Mouse (Mus musculus) kidney, embryonic 15.5 days (tissue): ENCODE data around the gene Gas7. TPM values are rescaled to one million over a fixed set of nuclear protein-coding genes. Genes with fewer than 3 reads are reported as not detected.

Experiments used
- ATAC-seq: fragments of 200-750 bp; cut with Nextera tagmentation; replicated peaks from 2 replicates; pipeline ENCODE4 v1.8.0; 2017; ENCODE audit warnings: moderate TSS enrichment; ENCODE audit not compliant: low FRiP score
- H3K27ac ChIP-seq: fragments of 300-500 bp; sonication (generic); 2 replicates; pipeline ENCODE4 v1.5.1; 2015; ENCODE audit warnings: mild to moderate bottlenecking, inconsistent platforms
- H3K27me3 ChIP-seq: fragments of 300-500 bp; sonication (generic); 2 replicates; pipeline ENCODE4 v1.6.1; 2015; ENCODE audit warnings: inconsistent platforms
- H3K36me3 ChIP-seq: fragments of 300-500 bp; sonication (generic); 2 replicates; pipeline ENCODE4 v1.6.1; 2015; ENCODE audit warnings: inconsistent platforms
- H3K4me1 ChIP-seq: fragments of 300-500 bp; sonication (generic); 2 replicates; pipeline ENCODE4 v1.6.1; 2015; ENCODE audit warnings: inconsistent platforms
- H3K4me2 ChIP-seq: fragments of 300-500 bp; sonication (generic); 2 replicates; pipeline ENCODE4 v1.6.1; 2015; ENCODE audit warnings: moderate library complexity, mild to moderate bottlenecking, inconsistent platforms
- H3K4me3 ChIP-seq: fragments of 300-500 bp; sonication (generic); replicated peaks from 2 replicates; pipeline ENCODE4 v1.5.1; 2015; ENCODE audit warnings: mild to moderate bottlenecking, inconsistent platforms
- H3K9ac ChIP-seq: fragments of 300-500 bp; sonication (generic); 2 replicates; pipeline ENCODE4 v1.6.1; 2015; ENCODE audit warnings: mild to moderate bottlenecking, inconsistent platforms
- H3K9me3 ChIP-seq: fragments of 300-500 bp; sonication (generic); replicated peaks from 2 replicates; pipeline ENCODE4 v1.6.1; 2016; ENCODE audit warnings: inconsistent platforms
- WGBS: fragments of 180-500 bp; shearing (Covaris S2); methylation state at CpG from one replicate; pipeline ENCODE4 v1.1.7; 2015; ENCODE audit warnings: mixed read lengths; 5-methylcytosine and 5-hydroxymethylcytosine counted together
- polyA plus RNA-seq: library from polyadenylated mRNA; unstranded; fragments of >200 nt; fragmentation: Nextera tagmentation; extraction: Ambion mirVana; gene quantifications from 2 replicates; pipeline ENCODE4 v1.2.1, GENCODE M21; 2015

Gene Gas7
- polyA plus RNA-seq, 1 experiment from 2014 or later: 12.9 TPM

DNA sequence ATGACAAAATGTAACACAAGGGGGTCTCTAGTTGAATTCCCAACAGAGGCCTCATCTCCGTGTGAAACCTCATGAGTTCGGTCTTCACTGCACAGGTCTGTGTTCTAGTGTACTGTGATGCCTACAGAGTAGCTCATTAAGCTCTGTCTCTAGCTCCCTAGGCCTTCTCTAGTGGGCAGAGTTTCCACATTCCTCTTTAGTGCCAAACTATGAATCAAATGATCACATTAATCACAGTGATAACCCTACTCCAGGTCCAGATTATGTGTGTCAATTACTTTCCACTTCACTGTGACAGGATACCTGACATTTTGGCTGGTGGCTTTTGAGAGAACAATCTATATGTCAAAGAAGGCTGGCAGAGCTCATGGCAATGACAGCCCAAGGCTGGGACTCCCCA, 44.9 kb downstream of the Gas7 start:
- H3K27ac ChIP-seq: no peak overlapping the region
- H3K9me3 ChIP-seq: no peaks in the 10 kb centered on the region
- no peak overlapping the region for H3K4me3 ChIP-seq
- ATAC-seq: no peak
- H3K9ac ChIP-seq: no peak overlapping the region
- H3K27me3 ChIP-seq: no peaks in the 10 kb centered on the region
- H3K4me1 ChIP-seq: no peaks in the 10 kb centered on the region
- no peak overlapping the region for H3K4me2 ChIP-seq
- WGBS: 91% methylated on average over 2 of the region's 2 CpGs
- H3K36me3 ChIP-seq: no peaks in the 10 kb centered on the region

DNA sequence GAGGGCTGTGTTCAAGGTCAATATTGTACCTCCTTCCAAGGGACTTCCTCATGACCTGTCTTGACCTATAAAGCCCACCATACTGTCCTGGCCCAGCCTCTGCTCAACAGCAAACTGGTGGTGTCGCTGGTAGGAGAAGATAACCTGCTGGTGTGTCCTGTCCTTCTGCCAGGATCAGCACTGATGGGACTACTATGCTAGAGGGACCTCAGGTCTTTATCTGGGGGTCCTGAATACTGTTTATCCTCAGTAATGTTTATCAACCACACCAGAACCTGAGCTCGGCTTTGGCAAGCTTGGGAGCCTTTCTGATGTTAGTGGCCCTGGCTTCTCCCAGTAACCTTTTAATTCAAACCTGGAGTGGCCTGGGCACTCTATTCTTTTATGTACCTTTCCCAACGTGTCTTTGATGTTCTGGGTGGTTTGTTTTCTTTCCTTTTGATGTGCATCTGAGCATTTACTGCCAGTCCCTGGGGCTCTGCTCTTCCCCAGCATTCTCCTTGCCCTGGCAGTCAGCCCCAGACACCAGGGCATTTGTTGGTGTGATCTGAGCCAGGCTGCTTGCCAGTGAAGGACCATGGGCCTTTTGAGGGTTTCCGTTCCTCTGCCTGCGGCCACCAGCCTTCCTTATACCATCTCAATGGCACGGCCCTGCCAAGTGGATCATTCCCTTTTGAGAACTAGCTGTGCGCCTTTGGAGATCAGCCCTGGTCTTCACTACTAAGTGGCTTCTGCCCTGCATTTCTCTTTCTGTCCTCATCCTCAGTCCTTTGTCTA, 46.4 kb downstream of the Gas7 start:
- H3K4me1 ChIP-seq: no peaks in the 10 kb centered on the region
- H3K9me3 ChIP-seq: no peaks in the 10 kb centered on the region
- no peaks in the 10 kb centered on the region for H3K36me3 ChIP-seq
- H3K4me2 ChIP-seq: no peak overlapping the region
- no peak for ATAC-seq
- H3K4me3 ChIP-seq: no peak overlapping the region
- no peak overlapping the region for H3K27ac ChIP-seq
- 70% methylated on average over 7 of the region's 7 CpGs for WGBS
- H3K27me3 ChIP-seq: no peaks in the 10 kb centered on the region
- H3K9ac ChIP-seq: no peak overlapping the region

DNA sequence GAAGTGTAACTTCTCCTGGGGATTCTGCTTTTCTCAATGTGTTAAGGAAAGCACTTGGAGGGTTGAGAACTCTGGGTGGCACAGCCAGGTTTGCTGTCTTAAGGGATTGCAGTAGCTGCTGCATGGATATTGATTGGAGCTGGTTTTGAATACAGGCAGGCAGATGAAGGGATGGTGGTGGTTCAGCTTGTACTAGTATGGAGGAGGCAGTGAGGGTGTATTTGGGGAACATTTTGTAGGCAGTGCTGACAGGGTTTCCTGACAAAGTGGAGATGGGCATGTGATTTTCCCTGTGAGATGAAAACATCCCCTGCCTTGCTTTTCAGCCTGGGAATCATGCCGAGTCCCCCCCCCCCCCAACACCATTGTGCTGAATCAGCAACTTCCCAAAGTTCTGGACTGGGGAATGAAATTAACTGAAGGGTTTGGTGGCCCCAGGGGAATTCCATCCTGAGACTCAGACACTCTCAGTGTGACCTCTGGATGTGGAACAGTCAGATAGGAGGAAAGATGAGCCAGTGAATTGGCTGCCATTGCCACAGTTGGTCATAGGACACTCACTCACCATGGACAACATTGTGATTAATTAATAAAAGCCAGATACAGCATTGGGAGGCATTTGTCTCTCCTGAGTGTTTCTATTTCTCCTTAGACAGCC, 54.1 kb downstream of the Gas7 start:
- no peak overlapping the region for H3K4me3 ChIP-seq
- no peak overlapping the region for H3K4me2 ChIP-seq
- no peaks in the 10 kb centered on the region for H3K9me3 ChIP-seq
- H3K27me3 ChIP-seq: no peaks in the 10 kb centered on the region
- no peak overlapping the region for H3K9ac ChIP-seq
- no peak for ATAC-seq
- no peaks in the 10 kb centered on the region for H3K36me3 ChIP-seq
- peaks cover 4% of the 10 kb centered on the region for H3K4me1 ChIP-seq
- 65% methylated on average over 1 of the region's 1 CpGs for WGBS
- H3K27ac ChIP-seq: no peak overlapping the region

DNA sequence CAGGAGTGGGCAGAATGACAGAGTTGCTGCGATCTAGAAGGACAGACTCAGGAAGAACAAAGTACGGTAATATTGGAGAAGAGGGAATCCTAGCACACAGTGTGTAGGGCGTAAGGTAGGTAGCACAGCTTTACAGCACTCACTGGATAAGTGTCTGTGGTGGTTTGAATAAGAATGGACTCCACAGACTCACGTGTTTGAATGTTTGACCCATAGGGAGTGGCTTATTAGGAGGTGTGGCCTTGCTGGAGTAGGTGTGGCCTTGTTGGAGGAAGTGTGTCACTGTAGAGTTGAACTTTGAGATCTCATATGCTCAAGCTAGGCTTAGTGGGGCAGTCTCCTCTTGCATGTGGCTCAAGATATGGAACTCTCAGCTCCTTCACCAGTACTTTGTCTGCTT, 55.6 kb downstream of the Gas7 start:
- Histone ChIP-seq H3K4me3 (no peak overlapping the region), H3K4me2 (no peak overlapping the region), H3K9me3 (no peaks in the 10 kb centered on the region), H3K36me3 (no peaks in the 10 kb centered on the region), H3K9ac (no peak overlapping the region), H3K27me3 (no peaks in the 10 kb centered on the region), H3K4me1 (peaks cover 19% of the 10 kb centered on the region), H3K27ac (no peak overlapping the region)
- WGBS: 89% methylated on average over 4 of the region's 4 CpGs
- no peak for ATAC-seq

DNA sequence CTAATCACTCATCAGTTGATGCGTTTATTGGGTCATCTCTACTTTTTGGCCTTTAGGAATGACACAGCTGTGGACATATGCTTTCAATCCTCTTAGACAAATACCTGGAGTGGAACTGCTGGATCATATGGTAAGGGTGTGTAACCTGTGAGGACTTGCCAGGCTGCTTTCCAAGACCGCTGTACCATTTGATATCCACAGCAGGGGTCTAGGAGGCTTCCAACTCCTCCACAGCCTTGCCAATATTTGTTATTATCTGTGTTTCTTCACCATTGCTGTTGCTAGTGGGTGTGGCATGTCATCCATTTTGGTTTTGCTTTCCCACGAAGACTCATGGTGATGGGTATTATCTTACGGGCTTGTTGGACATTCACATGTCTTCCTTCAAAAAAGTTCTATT, 57.8 kb downstream of the Gas7 start:
- no peaks in the 10 kb centered on the region for H3K9me3 ChIP-seq
- no peak overlapping the region for H3K4me3 ChIP-seq
- H3K27ac ChIP-seq: no peak overlapping the region
- WGBS: 91% methylated on average over 4 of the region's 4 CpGs
- no peaks in the 10 kb centered on the region for H3K27me3 ChIP-seq
- H3K4me2 ChIP-seq: no peak overlapping the region
- H3K4me1 ChIP-seq: peaks cover 26% of the 10 kb centered on the region
- no peak for ATAC-seq
- H3K36me3 ChIP-seq: no peaks in the 10 kb centered on the region
- no peak overlapping the region for H3K9ac ChIP-seq

DNA sequence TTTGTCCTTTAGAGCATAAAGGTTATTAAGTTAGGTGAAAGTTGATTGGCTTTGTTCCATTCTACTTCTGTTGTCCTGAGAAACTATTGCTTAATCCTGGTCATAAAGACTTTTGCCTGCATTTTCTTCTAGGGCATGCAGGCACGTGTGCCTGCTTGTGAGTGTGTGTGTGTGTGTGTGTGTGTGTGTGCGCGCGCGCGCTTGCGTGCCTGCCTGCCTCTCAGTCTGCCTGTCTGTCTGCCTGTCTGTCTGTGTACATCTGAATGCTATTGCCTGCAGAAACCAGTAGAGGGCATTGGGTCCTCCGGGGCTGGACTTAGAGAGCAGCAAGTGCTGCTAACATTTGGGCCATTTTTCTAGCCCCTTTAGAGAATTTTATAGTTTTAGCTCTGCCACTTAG, 59.2 kb downstream of the Gas7 start:
- H3K4me1 ChIP-seq: peaks cover 26% of the 10 kb centered on the region
- WGBS: 85% methylated on average over 8 of the region's 8 CpGs
- no peak for ATAC-seq
- no peak overlapping the region for H3K9ac ChIP-seq
- H3K9me3 ChIP-seq: no peaks in the 10 kb centered on the region
- H3K27me3 ChIP-seq: no peaks in the 10 kb centered on the region
- no peak overlapping the region for H3K4me3 ChIP-seq
- H3K36me3 ChIP-seq: no peaks in the 10 kb centered on the region
- H3K27ac ChIP-seq: peak overlapping the region; percentile 85
- H3K4me2 ChIP-seq: no peak overlapping the region

DNA sequence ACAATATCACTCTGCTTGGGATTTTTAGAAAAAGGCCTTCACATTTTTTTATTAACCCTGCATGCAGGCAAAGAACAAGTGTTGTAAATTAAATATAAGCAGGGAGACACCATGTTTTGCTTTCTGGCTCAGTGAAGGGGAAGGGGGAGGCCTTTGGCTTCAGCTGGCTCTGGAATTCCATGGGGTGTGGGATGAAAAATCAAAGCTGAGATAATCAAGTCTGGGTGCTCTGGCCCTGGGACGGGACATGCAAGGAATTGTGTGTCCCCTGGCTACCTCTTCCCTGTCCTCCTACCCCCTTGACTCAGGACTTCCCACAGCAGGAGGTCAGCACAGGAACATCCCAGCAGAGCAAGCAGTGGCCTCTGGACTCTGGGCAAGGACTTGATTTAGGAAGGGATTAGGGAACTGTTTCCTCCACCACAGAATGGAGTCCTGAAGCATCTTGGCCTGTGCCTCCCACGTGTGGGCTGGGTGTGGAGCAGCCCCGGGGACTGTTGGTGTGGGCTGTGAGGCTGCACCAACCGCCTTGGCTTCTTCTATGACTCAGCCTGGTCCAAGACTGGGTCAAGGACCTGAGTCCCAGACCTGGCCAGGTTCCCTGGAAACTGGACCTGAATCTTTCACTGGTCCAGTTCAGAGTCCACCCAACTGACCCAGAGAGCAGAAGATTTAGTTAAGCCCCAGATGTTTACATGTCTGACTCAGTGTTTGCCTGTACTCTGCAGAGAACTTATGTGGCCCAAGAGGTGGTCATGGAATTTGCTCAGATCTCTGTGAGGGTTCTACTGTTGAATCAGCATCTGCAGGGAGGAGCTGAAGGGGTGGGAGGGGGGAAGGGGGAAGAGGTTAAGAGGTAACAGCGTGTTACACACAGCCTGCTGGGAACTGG, 60.0 kb downstream of the Gas7 start:
- peaks cover 22% of the 10 kb centered on the region for H3K4me1 ChIP-seq
- H3K27me3 ChIP-seq: no peaks in the 10 kb centered on the region
- H3K4me3 ChIP-seq: no peak overlapping the region
- no peaks in the 10 kb centered on the region for H3K36me3 ChIP-seq
- no peak overlapping the region for H3K4me2 ChIP-seq
- ATAC-seq: peak; percentile 73
- no peaks in the 10 kb centered on the region for H3K9me3 ChIP-seq
- WGBS: 15% methylated on average over 5 of the region's 5 CpGs
- no peak overlapping the region for H3K9ac ChIP-seq
- H3K27ac ChIP-seq: peak overlapping the region; percentile 85

DNA sequence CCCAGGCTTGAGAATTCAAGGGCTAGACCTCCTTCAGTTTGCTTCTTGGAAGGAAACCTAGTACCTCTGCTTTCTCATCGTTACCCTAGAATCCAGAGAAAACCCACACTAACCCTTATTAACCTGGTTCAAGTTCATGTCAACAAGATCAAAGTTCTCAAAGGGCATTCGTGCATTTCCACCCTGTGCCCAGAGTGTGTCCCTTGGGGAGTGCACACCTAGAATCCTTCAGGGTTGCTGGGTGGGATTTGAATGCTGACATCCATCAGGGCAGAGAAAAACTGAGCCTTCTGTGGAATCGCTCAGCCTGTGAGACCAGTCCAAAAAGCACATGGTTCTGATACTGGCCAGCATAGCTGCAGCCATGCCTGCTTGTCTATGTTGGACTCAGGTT, 60.7 kb downstream of the Gas7 start:
- H3K4me3 ChIP-seq: no peak overlapping the region
- peak overlapping the region; percentile 85 for H3K27ac ChIP-seq
- H3K4me1 ChIP-seq: peaks cover 22% of the 10 kb centered on the region
- H3K27me3 ChIP-seq: no peaks in the 10 kb centered on the region
- H3K9ac ChIP-seq: no peak overlapping the region
- H3K9me3 ChIP-seq: no peaks in the 10 kb centered on the region
- ATAC-seq: no peak
- 55% methylated on average over 3 of the region's 3 CpGs for WGBS
- no peaks in the 10 kb centered on the region for H3K36me3 ChIP-seq
- H3K4me2 ChIP-seq: no peak overlapping the region

DNA sequence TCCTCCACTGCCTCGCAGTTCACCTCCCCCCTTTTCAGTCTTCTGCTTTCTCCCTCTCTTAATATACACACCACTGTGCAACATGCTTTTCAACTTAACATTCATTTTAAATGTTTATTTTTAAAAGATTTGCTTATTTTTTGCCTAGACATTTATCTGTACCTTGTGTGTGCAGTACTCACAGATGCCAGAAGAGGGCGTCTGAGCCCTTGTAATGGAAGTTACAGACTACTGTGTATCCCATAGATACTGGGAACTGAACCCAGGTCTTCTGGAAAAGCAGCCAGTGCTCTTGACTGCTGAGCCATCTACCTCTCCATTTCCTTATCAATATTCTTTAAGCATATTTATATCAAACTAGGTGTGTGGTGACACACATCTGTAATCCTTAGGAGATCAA, 62.5 kb downstream of the Gas7 start:
- Histone ChIP-seq H3K4me3 (no peak overlapping the region), H3K9me3 (no peaks in the 10 kb centered on the region), H3K9ac (no peak overlapping the region), H3K4me1 (peaks cover 22% of the 10 kb centered on the region), H3K4me2 (no peak overlapping the region), H3K36me3 (no peaks in the 10 kb centered on the region), H3K27me3 (no peaks in the 10 kb centered on the region), H3K27ac (no peak overlapping the region)
- WGBS: 51% methylated on average over 2 of the region's 2 CpGs
- ATAC-seq: no peak

DNA sequence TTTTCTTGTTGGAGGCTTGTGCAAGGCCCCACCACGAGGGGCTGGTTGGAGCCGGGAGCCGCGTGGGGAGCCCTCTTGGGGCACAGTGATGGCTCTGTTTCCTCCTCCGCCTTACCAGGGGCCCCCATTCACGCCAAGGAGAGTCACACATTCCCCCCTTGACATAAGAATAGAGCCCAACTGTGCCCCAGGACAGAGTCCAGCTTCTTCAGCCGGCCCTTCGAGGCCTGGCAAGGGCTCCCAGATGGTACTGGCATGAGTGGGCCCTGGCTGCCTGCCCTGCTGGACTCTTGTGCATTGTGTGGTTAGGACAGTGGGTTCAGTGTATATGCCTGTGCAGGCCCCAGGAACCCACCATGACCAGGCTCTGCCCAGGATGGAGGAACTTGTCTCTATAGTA, 63.7 kb downstream of the Gas7 start:
- Histone ChIP-seq H3K4me3 (no peak overlapping the region), H3K4me1 (peaks cover 27% of the 10 kb centered on the region), H3K9ac (no peak overlapping the region), H3K36me3 (no peaks in the 10 kb centered on the region), H3K27ac (no peak overlapping the region), H3K9me3 (no peaks in the 10 kb centered on the region), H3K27me3 (no peaks in the 10 kb centered on the region), H3K4me2 (no peak overlapping the region)
- WGBS: 92% methylated on average over 8 of the region's 8 CpGs
- no peak for ATAC-seq

DNA sequence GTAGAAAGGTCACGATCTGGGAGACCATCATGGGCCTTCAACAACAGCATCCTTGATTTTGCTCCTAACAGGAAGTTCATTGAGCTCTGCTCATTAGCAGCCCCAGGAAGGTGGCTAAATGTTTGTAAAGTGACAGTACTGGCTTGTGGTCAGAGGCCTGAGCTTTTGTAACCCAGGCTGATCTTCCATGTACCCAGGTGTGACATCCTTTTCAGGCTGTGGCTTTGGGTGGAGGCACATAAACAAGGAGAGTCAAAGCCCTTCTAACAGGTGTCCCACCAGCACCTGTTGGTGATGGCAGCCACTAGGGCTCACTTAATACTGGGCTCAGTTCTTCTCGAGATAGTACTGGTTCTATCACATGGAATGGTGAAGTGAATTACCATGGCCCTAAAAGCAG, 67.4 kb downstream of the Gas7 start:
- Histone ChIP-seq H3K4me3 (no peak overlapping the region), H3K9me3 (no peaks in the 10 kb centered on the region), H3K36me3 (no peaks in the 10 kb centered on the region), H3K9ac (no peak overlapping the region), H3K4me2 (no peak overlapping the region), H3K4me1 (peaks cover 39% of the 10 kb centered on the region), H3K27me3 (no peaks in the 10 kb centered on the region), H3K27ac (no peak overlapping the region)
- 87% methylated on average over 2 of the region's 2 CpGs for WGBS
- no peak for ATAC-seq

DNA sequence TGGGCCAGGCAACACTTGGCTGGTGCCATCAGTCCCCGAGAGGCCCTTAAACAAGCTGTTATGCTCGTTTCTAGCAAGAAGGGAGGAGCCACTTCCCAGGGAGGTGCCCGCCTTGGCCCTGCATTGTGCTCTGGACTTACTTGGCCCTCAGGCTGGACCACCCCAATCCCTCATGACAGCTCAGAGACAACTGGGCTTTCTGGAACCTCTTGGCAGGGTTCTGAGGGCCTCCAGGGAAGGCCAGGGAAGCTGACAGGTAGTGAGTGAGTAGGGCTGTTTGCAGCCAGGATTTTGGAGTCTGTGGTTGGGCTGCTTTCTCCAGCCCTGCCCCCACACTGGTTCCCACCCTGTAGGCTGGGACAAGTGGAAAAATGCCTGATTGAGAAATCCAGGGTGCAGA, 68.6 kb downstream of the Gas7 start:
- Histone ChIP-seq H3K27me3 (no peaks in the 10 kb centered on the region), H3K36me3 (no peaks in the 10 kb centered on the region), H3K4me1 (peaks cover 39% of the 10 kb centered on the region), H3K9ac (no peak overlapping the region), H3K4me2 (no peak overlapping the region), H3K27ac (peak overlapping the region; percentile 67), H3K9me3 (no peaks in the 10 kb centered on the region), H3K4me3 (no peak overlapping the region)
- peak; percentile 31; the same call in 1 of the 2 replicates for ATAC-seq
- WGBS: 31% methylated on average over 3 of the region's 3 CpGs
